Mouse (Mus musculus) cerebellum, postnatal 10 days (tissue): Measurements from ENCODE around the gene 4930432K21Rik.

Experiments
- DNase-seq, 2 experiments: peaks; one replicate each; pipeline ENCODE4 v3.0.0; 2021; ENCODE audit warnings: mixed read lengths in 2 of 2

The 4930432K21Rik gene

GRCm38 (mm10) chr8:84193566-84193965, 45.7 kb downstream of the 4930432K21Rik start:
- DNase-seq = peak in 1 of 2 experiments; percentile 52

- no peak for DNase-seq
Measured at GRCm38 (mm10) chr8:84194224-84194743, 46.5 kb downstream of the 4930432K21Rik start.

GRCm38 (mm10) chr8:84197141-84197921, 49.5 kb downstream of the 4930432K21Rik start:
- DNase-seq = peak; percentile 76 to 83

GRCm38 (mm10) chr8:84197922-84198774, 50.3 kb downstream of the 4930432K21Rik start:
- DNase-seq = peak; percentile 69 to 77

DNA sequence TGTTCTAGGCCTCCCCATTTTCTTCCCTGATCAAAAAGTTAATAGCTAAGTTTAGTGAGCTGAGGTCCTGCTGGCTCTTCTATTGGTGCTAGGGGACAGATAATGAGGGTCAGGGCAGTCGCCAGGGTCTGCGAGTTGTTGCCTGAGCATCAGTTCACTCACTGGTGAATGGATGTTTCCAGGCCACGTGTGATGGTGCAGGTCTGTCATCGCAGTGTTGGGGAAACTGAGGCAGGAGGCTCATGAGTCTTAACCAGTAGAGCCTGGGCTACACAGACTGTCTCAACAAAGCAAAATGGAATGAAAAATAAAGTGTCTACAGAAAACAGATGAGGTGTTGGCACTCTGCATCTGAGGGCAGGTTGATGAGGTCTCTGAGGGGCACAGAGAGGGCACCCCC, 51.0 kb downstream of the 4930432K21Rik start:
- no peak for DNase-seq

GRCm38 (mm10) chr8:84199348-84200125, 51.7 kb downstream of the 4930432K21Rik start:
- DNase-seq = no peak

DNA sequence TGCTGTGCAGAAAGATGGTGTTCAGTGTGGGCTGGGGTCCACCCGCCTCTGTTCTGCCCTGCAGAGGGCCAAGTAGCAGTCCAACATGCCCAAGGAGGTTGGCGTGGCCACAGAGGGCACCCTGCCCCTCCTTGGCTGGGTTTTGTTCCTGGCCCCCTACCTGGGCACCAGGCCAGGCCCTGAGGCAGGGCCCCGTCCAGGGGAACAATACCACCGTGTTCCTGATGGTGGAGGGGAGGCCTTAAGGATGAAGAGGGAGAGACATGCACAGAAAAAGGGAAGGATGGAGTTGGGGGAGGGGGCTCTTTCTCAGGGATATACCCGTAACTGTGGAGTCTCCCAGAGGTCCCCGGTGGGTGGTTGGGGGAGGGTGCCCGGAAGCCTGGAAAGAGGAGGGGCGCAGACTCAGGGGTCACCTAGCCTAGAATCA, 52.3 kb downstream of the 4930432K21Rik start:
- peak; percentile 42 to 61 for DNase-seq

DNA sequence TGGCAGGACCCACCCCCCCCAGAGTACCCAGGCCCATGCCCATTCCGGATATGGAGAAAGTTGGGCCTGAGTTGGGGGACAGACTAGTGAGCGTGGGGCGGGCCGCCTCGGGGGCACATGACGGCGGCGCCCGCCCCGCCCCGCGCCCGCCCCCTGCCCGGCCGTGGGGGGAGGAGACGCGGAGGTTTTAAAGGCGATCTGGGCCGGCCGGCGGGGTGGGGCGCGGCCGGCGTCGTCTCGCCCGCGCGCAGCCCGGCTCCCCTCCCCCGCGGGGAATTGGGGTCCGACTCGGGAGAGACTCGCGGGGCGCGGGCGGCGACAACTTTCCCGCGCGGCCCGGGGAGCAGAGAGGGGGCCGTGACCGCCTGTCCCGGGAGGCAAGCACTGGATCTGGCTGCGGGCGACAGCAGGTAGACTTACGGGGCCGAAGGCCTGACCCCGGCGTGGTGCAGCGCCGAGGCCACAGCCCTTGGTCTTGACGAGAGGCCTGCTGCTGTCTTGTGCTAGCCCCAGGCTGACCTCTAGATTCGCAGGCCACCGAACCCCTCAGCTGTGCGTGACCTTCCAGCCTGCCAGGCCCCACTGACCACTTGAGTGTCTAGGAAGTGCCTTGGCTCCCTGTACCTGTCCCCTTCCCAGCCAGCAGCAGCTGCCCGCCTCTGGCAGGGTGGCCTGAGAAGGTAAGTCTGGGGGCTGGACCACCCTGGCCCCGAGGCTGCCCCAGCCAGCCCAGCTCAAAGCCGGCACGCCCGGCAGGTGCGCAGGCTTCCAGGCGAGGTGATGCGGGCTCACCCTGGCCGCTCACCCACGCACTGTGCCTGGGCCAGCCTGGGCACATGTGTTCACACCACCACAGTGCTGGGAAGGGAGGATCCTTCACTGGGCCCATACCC, 53.1 kb downstream of the 4930432K21Rik start:
- peak; percentile 47 to 60 for DNase-seq

- DNase-seq = peak; percentile 47 to 51
Measured at GRCm38 (mm10) chr8:84201545-84202245, 53.9 kb downstream of the 4930432K21Rik start.

- DNase-seq = no peak
Measured at GRCm38 (mm10) chr8:84202466-84202865, 54.6 kb downstream of the 4930432K21Rik start.

GRCm38 (mm10) chr8:84202938-84203917, 55.4 kb downstream of the 4930432K21Rik start:
- DNase-seq = peak; percentile 80 to 84

- peak; percentile 32 to 39 for DNase-seq
Measured at GRCm38 (mm10) chr8:84203975-84204772, 56.3 kb downstream of the 4930432K21Rik start.

DNA sequence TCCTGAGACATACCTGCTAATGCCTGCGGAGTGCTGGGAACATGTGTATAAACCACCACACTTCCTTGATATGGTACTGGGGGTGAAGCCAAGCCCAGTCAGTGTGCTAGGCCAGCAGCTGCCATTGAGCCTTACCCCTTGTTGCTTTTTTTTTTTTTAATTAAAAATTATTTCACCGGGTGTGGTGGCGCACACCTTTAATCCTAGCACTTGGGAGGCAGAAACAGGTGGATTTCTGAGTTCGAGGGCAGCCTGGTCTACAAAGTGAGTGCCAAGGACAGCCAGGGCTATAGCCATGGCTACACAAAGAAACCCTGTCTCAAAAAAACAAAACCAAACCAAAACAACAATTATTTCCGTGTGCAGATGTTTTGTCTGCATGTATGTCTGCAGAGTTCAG, 57.2 kb downstream of the 4930432K21Rik start:
- no peak for DNase-seq

GRCm38 (mm10) chr8:84206666-84207065, 58.8 kb downstream of the 4930432K21Rik start:
- DNase-seq = no peak

DNA sequence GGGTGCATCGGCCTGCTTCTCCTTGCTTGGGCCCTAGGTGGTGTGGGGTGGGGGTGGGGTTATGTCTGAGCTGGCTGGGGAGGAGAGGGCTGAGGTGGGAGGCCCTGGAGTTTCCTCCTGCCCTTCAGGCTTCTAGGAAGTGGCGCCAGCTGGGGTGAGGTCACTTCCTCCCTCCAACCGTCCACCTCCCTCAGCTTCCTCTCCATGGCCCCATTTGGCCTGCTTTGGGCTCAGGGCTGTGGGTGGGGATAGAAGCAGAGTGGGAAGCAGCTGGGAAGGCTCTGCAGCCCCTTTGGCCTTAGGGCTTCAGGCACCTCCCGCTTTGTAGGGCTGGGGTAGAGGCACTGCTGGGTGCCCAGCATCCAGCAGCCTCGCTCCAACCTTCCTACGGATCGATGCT, 60.0 kb downstream of the 4930432K21Rik start:
- no peak for DNase-seq

GRCm38 (mm10) chr8:84208381-84209380, 60.9 kb downstream of the 4930432K21Rik start:
- DNase-seq = peak; percentile 50 to 65

DNA sequence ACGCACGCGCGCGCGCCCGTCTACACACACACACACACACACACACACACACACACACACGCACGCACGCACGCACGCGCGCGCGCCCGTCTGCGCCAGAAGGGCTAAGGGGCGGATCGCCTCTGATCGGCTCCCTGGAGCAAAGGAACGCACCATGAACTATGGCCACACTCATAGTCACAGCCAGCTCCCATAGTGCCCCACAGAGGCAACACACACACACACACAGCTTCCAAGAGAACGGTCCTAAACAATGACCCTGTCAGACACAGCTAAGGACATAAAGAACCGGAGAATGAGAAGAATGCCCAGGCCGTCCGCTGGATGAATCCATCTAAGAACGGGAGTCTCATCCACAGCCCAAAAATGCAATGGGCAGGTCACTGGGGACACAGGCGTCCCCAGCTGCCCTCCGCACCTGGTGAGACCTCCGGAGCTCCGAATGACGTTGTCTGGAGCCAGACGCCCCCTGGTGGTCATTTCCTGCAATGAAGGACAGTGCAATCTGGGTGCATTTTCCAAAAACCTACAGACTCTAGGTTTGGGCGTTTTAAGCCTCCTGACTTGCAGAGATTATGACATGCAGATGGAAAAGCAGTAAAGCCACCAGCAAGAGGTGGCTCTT, 62.5 kb downstream of the 4930432K21Rik start:
- peak; percentile 92 to 96 for DNase-seq
